Mouse (Mus musculus) ES-E14 (cell line): Measurements from ENCODE around the gene Nup93. TPM values are rescaled to one million over a fixed set of nuclear protein-coding genes. Genes with fewer than 3 reads are reported as not detected.
A peak's percentile ranks its signal among the peaks of the same experiment; 100 is the strongest.

Experiments used
- DNase-seq: peaks from one replicate; pipeline ENCODE4 v3.0.0-alpha.2; 2013; ENCODE audit warnings: low read depth, low spot score
- H3K27ac ChIP-seq: 2 replicates; pipeline ENCODE4 v1.5.1; 2012; ENCODE audit warnings: low read depth, mild to moderate bottlenecking, low read length, moderate library complexity, mixed read lengths; ENCODE audit not compliant: poor library complexity, insufficient read depth, severe bottlenecking
- H3K36me3 ChIP-seq: 2 replicates; pipeline ENCODE4 v1.6.1; 2012; ENCODE audit warnings: mild to moderate bottlenecking, low read length, moderate library complexity, mixed read lengths; ENCODE audit not compliant: control insufficient read depth, poor library complexity, insufficient read depth, severe bottlenecking
- H3K4me1 ChIP-seq, 2 experiments: fragments of 150-350 bp in 1 of 2; sonication (generic) in 1 of 2; 2 replicates each; pipeline ENCODE4 v1.6.1; 2012; ENCODE audit warnings: low read length in 2 of 2, mild to moderate bottlenecking in 1 of 2, mixed read lengths in 1 of 2; ENCODE audit not compliant: control insufficient read depth in 2 of 2, insufficient read depth in 2 of 2, poor library complexity in 1 of 2
- H3K4me3 ChIP-seq, 2 experiments: fragments of 150-350 bp in 1 of 2; sonication (generic) in 1 of 2; 2 replicates each; pipeline ENCODE4 v1.5.1; 2012; ENCODE audit warnings: low read length in 2 of 2, low read depth in 1 of 2, mild to moderate bottlenecking in 1 of 2, mixed read lengths in 1 of 2; ENCODE audit not compliant: insufficient read depth in 1 of 2, poor library complexity in 1 of 2, severe bottlenecking in 1 of 2
- H3K9ac ChIP-seq: 2 replicates; pipeline ENCODE4 v1.6.1; 2012; ENCODE audit warnings: low read depth, mild to moderate bottlenecking, low read length, mixed read lengths; ENCODE audit not compliant: poor library complexity, insufficient read depth, severe bottlenecking
- H3K9me3 ChIP-seq: fragments of 150-350 bp; sonication (generic); 2 replicates; pipeline ENCODE4 v1.6.1; 2012; ENCODE audit warnings: low read depth, mild to moderate bottlenecking, low read length; ENCODE audit not compliant: control insufficient read depth, insufficient read depth
- CHD2 ChIP-seq: IDR thresholded peaks from 2 replicates; pipeline ENCODE4 v1.6.1; 2014; ENCODE audit warnings: mild to moderate bottlenecking, low read depth, low read length, inconsistent platforms
- HCFC1 ChIP-seq: IDR thresholded peaks from 2 replicates; pipeline ENCODE4 v1.6.1; 2012; ENCODE audit warnings: low read length, inconsistent platforms, borderline replicate concordance; ENCODE audit not compliant: insufficient read depth
- MAFK ChIP-seq: IDR thresholded peaks from 2 replicates; pipeline ENCODE4 v1.6.1; 2014; ENCODE audit warnings: mild to moderate bottlenecking, low read depth, low read length, inconsistent platforms; ENCODE audit not compliant: insufficient read depth
- ZC3H11A ChIP-seq: IDR thresholded peaks from 2 replicates; pipeline ENCODE4 v1.6.1; 2012; ENCODE audit warnings: low read depth, mild to moderate bottlenecking, inconsistent platforms, low read length, borderline replicate concordance
- ZNF384 ChIP-seq: IDR thresholded peaks from 2 replicates; pipeline ENCODE4 v1.6.1; 2012; ENCODE audit warnings: low read depth, low read length, inconsistent platforms
- in situ Hi-C, 2 experiments: fragments of 600-800 bp; cut with MboI; formaldehyde crosslinking; loops; one replicate each; pipeline ENCODE4 v1.15.1; 2025; ENCODE audit warnings: low sequenced_read_pairs in 2 of 2, inconsistent platforms in 1 of 2; ENCODE audit not compliant: unreplicated experiment in 2 of 2
- total RNA-seq: library from RNA; depleted of rRNA; stranded (reverse); fragments of 300-350 nt; gene quantifications from 2 replicates; pipeline ENCODE4 v1.2.3, GENCODE M21; 2012

Nup93 gene
- total RNA-seq, 1 experiment = 92.5 TPM

GRCm38 (mm10) chr8:94171321-94171755, 43.0 kb upstream of the Nup93 start:
- Histone ChIP-seq H3K9me3 (no peaks in the 10 kb centered on the region), H3K4me3 (peak overlapping the region; percentile 60 to 77; a peak in 2 of 4 replicates), H3K36me3 (no peaks in the 10 kb centered on the region; the same call in 1 of the 2 replicates), H3K27ac (no peak overlapping the region), H3K4me1 (peaks cover 1 to 20% of the 10 kb centered on the region in 2 experiments; a peak in 2 of 4 replicates), H3K9ac (peak overlapping the region; percentile 85)
- DNase-seq = no peak
- in situ Hi-C loops = no loop called here
- TF ChIP-seq ZNF384 (no peak), MAFK (no peak), ZC3H11A (no peak), HCFC1 (no peak), CHD2 (no peak)

- no peaks in the 10 kb centered on the region; the same call in 1 of the 2 replicates for H3K36me3 ChIP-seq
- TF ChIP-seq HCFC1 (no peak; the same call in 1 of the 2 replicates), MAFK (peak; percentile 70)
- peak within 1 kb of the TSS; percentile 75 for H3K27ac ChIP-seq
- peaks cover 1 to 15% of the 10 kb centered on the region in 2 experiments; a peak in 2 of 4 replicates for H3K4me1 ChIP-seq
- in situ Hi-C loops = no loop called here
- H3K9me3 ChIP-seq = no peaks in the 10 kb centered on the region
- H3K9ac ChIP-seq = peak within 1 kb of the TSS; percentile 85
- DNase-seq = peak; percentile 90
- peak within 1 kb of the TSS; percentile 75 to 77 for H3K4me3 ChIP-seq
Observed at GRCm38 (mm10) chr8:94172075-94172808, 42.1 kb upstream of the Nup93 start, which contains the start of gene Mt2. Mt2 (plus strand) TSS chr8:94172664.

GRCm38 (mm10) chr8:94172809-94173732, 41.3 kb upstream of the Nup93 start:
- Histone ChIP-seq H3K9me3 (no peaks in the 10 kb centered on the region), H3K4me3 (peak overlapping the region; percentile 75 to 77), H3K4me1 (peaks cover 0 to 15% of the 10 kb centered on the region in 2 experiments; a peak in 2 of 4 replicates), H3K27ac (peak overlapping the region; percentile 75), H3K36me3 (no peaks in the 10 kb centered on the region; the same call in 1 of the 2 replicates), H3K9ac (peak overlapping the region; percentile 85)
- in situ Hi-C loops = no loop called here
- no peak for TF ChIP-seq ZNF384
- TF ChIP-seq ZC3H11A = no peak
- 0 out of 2 replicates have a peak, but pooled peaks have one; percentile 6 for TF ChIP-seq HCFC1
- TF ChIP-seq CHD2 = no peak
- TF ChIP-seq MAFK = no peak
- no peak for DNase-seq

- H3K27ac ChIP-seq = no peak overlapping the region
- H3K9ac ChIP-seq = no peak overlapping the region
- in situ Hi-C loops = no loop called here
Observed at GRCm38 (mm10) chr8:94173848-94174403, 40.4 kb upstream of the Nup93 start.

More at GRCm38 (mm10) chr8:94173848-94174403, 40.4 kb upstream of the Nup93 start:
- H3K4me3 ChIP-seq = peak overlapping the region; percentile 75 to 77; a peak in 3 of 4 replicates
- H3K4me1 ChIP-seq = peaks cover 2 to 15% of the 10 kb centered on the region in 2 experiments; a peak in 1 of 4 replicates
- no peaks in the 10 kb centered on the region for H3K9me3 ChIP-seq
- DNase-seq = no peak
- TF ChIP-seq ZC3H11A (no peak), CHD2 (no peak), ZNF384 (no peak), HCFC1 (no peak), MAFK (no peak)
- no peaks in the 10 kb centered on the region; the same call in 1 of the 2 replicates for H3K36me3 ChIP-seq
